Mouse (Mus musculus) skeletal muscle tissue, adult 2 months (tissue): ENCODE results near the gene Tenm2.

Experiments used
- DNase-seq: peaks from one replicate; pipeline ENCODE4 v3.0.0-alpha.2; 2012; ENCODE audit warnings: low read depth, low spot score

Gene Tenm2

GRCm38 (mm10) chr11:36697021-36697639, 538.6 kb downstream of the Tenm2 start:
- DNase-seq: no peak

GRCm38 (mm10) chr11:36694810-36695209, 541.0 kb downstream of the Tenm2 start:
- no peak for DNase-seq

GRCm38 (mm10) chr11:36692637-36693036, 543.1 kb downstream of the Tenm2 start:
- no peak for DNase-seq

GRCm38 (mm10) chr11:36690826-36691225, 544.9 kb downstream of the Tenm2 start:
- no peak for DNase-seq

GRCm38 (mm10) chr11:36686253-36686652, 549.5 kb downstream of the Tenm2 start:
- no peak for DNase-seq

GRCm38 (mm10) chr11:36679361-36679760, 556.4 kb downstream of the Tenm2 start:
- DNase-seq: no peak

GRCm38 (mm10) chr11:36678542-36678941, 557.2 kb downstream of the Tenm2 start:
- DNase-seq: no peak

- DNase-seq: no peak
Observed at GRCm38 (mm10) chr11:36678057-36678396, 557.7 kb downstream of the Tenm2 start.

GRCm38 (mm10) chr11:36677321-36678056, 558.3 kb downstream of the Tenm2 start:
- no peak for DNase-seq

GRCm38 (mm10) chr11:36676446-36677284, 559.1 kb downstream of the Tenm2 start:
- DNase-seq: no peak

GRCm38 (mm10) chr11:36674902-36675422, 560.8 kb downstream of the Tenm2 start:
- no peak for DNase-seq

GRCm38 (mm10) chr11:36674141-36674540, 561.6 kb downstream of the Tenm2 start:
- no peak for DNase-seq

GRCm38 (mm10) chr11:36671196-36671595, 564.6 kb downstream of the Tenm2 start:
- no peak for DNase-seq

GRCm38 (mm10) chr11:36664026-36664425, 571.7 kb downstream of the Tenm2 start:
- DNase-seq: no peak

- DNase-seq: no peak
Observed at GRCm38 (mm10) chr11:36663571-36663970, 572.2 kb downstream of the Tenm2 start.

- DNase-seq: no peak
Observed at GRCm38 (mm10) chr11:36653656-36654323, 582.0 kb downstream of the Tenm2 start.

GRCm38 (mm10) chr11:36647179-36647578, 588.6 kb downstream of the Tenm2 start:
- DNase-seq: no peak

- DNase-seq: no peak
Observed at GRCm38 (mm10) chr11:36635082-36635481, 600.7 kb downstream of the Tenm2 start.

- no peak for DNase-seq
Observed at GRCm38 (mm10) chr11:36632201-36632600, 603.6 kb downstream of the Tenm2 start.

GRCm38 (mm10) chr11:36613807-36614206, 622.0 kb downstream of the Tenm2 start:
- no peak for DNase-seq

- no peak for DNase-seq
Observed at GRCm38 (mm10) chr11:36604815-36605382, 630.9 kb downstream of the Tenm2 start.
